Mouse (Mus musculus) lung, embryonic 16.5 days (tissue): ENCODE results near the gene Akr1c21. TPM values are rescaled to one million over a fixed set of nuclear protein-coding genes. Genes with fewer than 3 reads are reported as not detected.

Experiments used
- polyA plus RNA-seq: library from polyadenylated mRNA; unstranded; fragments of >200 nt; fragmentation: Nextera tagmentation; extraction: Ambion mirVana; gene quantifications from 2 replicates; pipeline ENCODE4 v1.2.1, GENCODE M21; 2015

The Akr1c21 gene
- polyA plus RNA-seq, 1 experiment from 2014 or later = not detected

Other genes with a start within 250 kb of the Akr1c21 start
- gene Akr1c6, start 139.8 kb upstream of the Akr1c21 start, polyA plus RNA-seq = 0.15 TPM in 1 of 2 replicates, not detected in the other
- gene Akr1c20, start 50.7 kb upstream of the Akr1c21 start, polyA plus RNA-seq = not detected in 2 replicates
- 38.1 and 46.2 TPM in 2 replicates for gene Akr1e1, start 35.1 kb downstream of the Akr1c21 start, polyA plus RNA-seq